Mouse (Mus musculus) liver, embryonic 13.5 days (tissue): ENCODE measurements at regions not wholly inside any gene's neighbourhood (a gene's known extent, or its start where the extent isn't known, plus 50 kb on each side); places are given as distances from the start of the nearest gene placed in this dataset.

Experiments used
- ATAC-seq: fragments of 200-750 bp; cut with Nextera tagmentation; 2 replicates; pipeline ENCODE4 v1.8.0; 2017; ENCODE audit warnings: low read depth, mild to moderate bottlenecking, moderate number of reproducible peaks, moderate library complexity
- DNase-seq: peaks from one replicate; pipeline ENCODE4 v3.0.0; 2022
- H3K27ac ChIP-seq: fragments of 300-500 bp; sonication (generic); 2 replicates; pipeline ENCODE4 v1.5.1; 2015; ENCODE audit warnings: moderate library complexity, mild to moderate bottlenecking, inconsistent platforms
- H3K27me3 ChIP-seq: fragments of 300-500 bp; sonication (generic); 2 replicates; pipeline ENCODE4 v1.6.1; 2015; ENCODE audit warnings: mild to moderate bottlenecking, inconsistent platforms
- H3K36me3 ChIP-seq: fragments of 300-500 bp; sonication (generic); 2 replicates; pipeline ENCODE4 v1.6.1; 2015; ENCODE audit warnings: mild to moderate bottlenecking, inconsistent platforms
- H3K4me1 ChIP-seq: fragments of 300-500 bp; sonication (generic); replicated peaks from 2 replicates; pipeline ENCODE4 v1.6.1; 2015; ENCODE audit warnings: inconsistent platforms
- H3K4me2 ChIP-seq: fragments of 300-500 bp; sonication (generic); 2 replicates; pipeline ENCODE4 v1.6.1; 2015; ENCODE audit warnings: inconsistent platforms, mild to moderate bottlenecking, moderate library complexity
- H3K4me3 ChIP-seq: fragments of 300-500 bp; sonication (generic); replicated peaks from 2 replicates; pipeline ENCODE4 v1.5.1; 2015; ENCODE audit warnings: mild to moderate bottlenecking, inconsistent platforms
- H3K9ac ChIP-seq: fragments of 300-500 bp; sonication (generic); 2 replicates; pipeline ENCODE4 v1.6.1; 2015; ENCODE audit warnings: mild to moderate bottlenecking, inconsistent platforms
- H3K9me3 ChIP-seq: fragments of 300-500 bp; sonication (generic); replicated peaks from 2 replicates; pipeline ENCODE4 v1.6.1; 2016; ENCODE audit warnings: inconsistent platforms
- WGBS: fragments of 180-500 bp; shearing (Covaris S2); methylation state at CpG from one replicate; pipeline ENCODE4 v1.1.7; 2015; ENCODE audit not compliant: insufficient replicate concordance; 5-methylcytosine and 5-hydroxymethylcytosine counted together

DNA sequence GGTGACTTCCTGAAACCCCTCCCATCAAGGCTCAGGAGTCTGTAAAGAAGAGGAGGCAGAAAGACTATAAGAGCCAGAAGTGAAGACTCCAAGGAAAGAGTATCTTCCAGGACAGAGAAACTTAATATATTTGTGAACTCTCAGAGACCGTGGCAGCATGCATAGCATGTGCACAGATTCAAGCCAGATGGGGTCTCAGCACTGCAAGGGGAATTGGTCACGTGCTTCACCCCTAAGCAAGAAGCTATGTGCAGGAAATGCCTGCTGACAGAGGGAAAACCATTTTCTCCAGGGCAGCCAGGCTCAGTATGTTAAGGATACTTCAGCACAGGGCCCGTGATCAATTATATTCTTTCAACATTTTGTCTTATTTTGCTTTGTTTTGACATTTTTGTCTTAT is 368.0 kb downstream of the Sec23a start:
- H3K27me3 ChIP-seq, result no peaks in the 10 kb centered on the region
- ATAC-seq (no peak), DNase-seq (no peak)
- H3K27ac ChIP-seq, result no peak overlapping the region
- no peak overlapping the region for H3K4me3 ChIP-seq
- H3K4me2 ChIP-seq, result no peak overlapping the region
- no peak overlapping the region for H3K9ac ChIP-seq
- 41% methylated on average over 3 of the region's 3 CpGs for WGBS
- H3K9me3 ChIP-seq, result no peaks in the 10 kb centered on the region
- H3K4me1 ChIP-seq, result no peaks in the 10 kb centered on the region
- H3K36me3 ChIP-seq, result no peaks in the 10 kb centered on the region

DNA sequence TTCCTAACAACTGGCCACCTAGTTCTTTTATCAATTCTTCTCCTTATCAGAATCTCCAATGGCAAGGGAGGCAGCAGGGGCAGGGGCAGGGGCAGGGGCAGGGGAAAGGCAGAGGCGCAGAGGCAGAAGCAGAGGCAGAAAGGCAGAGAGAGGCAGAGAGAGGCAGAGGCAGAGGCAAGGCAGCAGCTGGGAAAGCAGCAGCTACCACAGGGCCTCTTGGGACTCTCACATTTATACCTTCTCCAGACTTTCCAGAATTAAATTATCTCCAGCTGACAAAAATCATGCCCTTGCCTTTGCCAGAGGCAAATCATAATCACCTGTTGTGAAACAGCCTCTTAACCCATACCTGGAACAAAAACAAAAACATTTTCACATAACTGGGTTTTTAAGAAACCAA is 370.4 kb upstream of the Clec14a start:
- Histone ChIP-seq H3K4me1 (no peaks in the 10 kb centered on the region), H3K27me3 (no peaks in the 10 kb centered on the region), H3K27ac (no peak overlapping the region), H3K9ac (no peak overlapping the region), H3K4me2 (no peak overlapping the region), H3K36me3 (no peaks in the 10 kb centered on the region), H3K4me3 (no peak overlapping the region), H3K9me3 (no peaks in the 10 kb centered on the region)
- DNase-seq (no peak), ATAC-seq (no peak)
- WGBS, result 67% methylated on average over 1 of the region's 1 CpGs

- no peak overlapping the region for H3K4me3 ChIP-seq
- H3K4me1 ChIP-seq, result no peaks in the 10 kb centered on the region
- no peak for ATAC-seq
- no peak for DNase-seq
- no peak overlapping the region for H3K4me2 ChIP-seq
- no peaks in the 10 kb centered on the region for H3K9me3 ChIP-seq
- no peak overlapping the region for H3K27ac ChIP-seq
- H3K27me3 ChIP-seq, result no peaks in the 10 kb centered on the region
- WGBS, result 56% methylated on average over 3 of the region's 3 CpGs
- no peak overlapping the region for H3K9ac ChIP-seq
- H3K36me3 ChIP-seq, result no peaks in the 10 kb centered on the region
Measured at GRCm38 (mm10) chr12:58638260-58638659, 369.2 kb upstream of the Clec14a start.

- Histone ChIP-seq H3K27me3 (no peaks in the 10 kb centered on the region), H3K4me1 (no peaks in the 10 kb centered on the region), H3K4me3 (no peak overlapping the region), H3K36me3 (no peaks in the 10 kb centered on the region), H3K27ac (no peak overlapping the region), H3K4me2 (no peak overlapping the region), H3K9ac (no peak overlapping the region), H3K9me3 (no peaks in the 10 kb centered on the region)
- no peak for DNase-seq
- 72% methylated on average over 3 of the region's 3 CpGs for WGBS
- no peak for ATAC-seq
Measured at GRCm38 (mm10) chr12:58632529-58632928, 363.4 kb upstream of the Clec14a start.

GRCm38 (mm10) chr12:58628817-58629216 is 359.7 kb upstream of the Clec14a start:
- Histone ChIP-seq H3K4me3 (no peak overlapping the region), H3K27ac (no peak overlapping the region), H3K4me2 (no peak overlapping the region), H3K36me3 (no peaks in the 10 kb centered on the region), H3K9me3 (no peaks in the 10 kb centered on the region), H3K4me1 (no peaks in the 10 kb centered on the region), H3K9ac (no peak overlapping the region), H3K27me3 (no peaks in the 10 kb centered on the region)
- DNase-seq (no peak), ATAC-seq (no peak)
- 71% methylated on average over 5 of the region's 5 CpGs for WGBS

DNA sequence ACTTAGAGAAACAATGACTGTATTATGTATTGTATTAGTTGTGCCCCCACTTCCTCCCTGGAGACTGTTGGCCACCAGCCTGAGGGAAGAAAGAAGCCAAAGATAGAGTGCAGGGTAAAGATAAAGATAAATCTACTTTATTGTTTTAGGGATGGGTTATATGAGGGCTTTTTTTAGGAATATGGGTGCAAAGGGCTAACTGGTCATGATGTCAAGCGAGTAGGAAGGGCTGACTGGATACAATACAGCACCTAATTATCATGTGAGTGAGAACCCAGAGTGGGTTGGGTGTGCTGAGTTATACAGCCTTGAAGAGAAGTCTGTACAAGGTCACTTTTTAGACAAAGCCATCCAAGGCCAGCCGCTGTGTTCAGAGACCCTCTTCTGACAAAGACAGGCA is 356.1 kb upstream of the Clec14a start:
- 68% methylated on average over 2 of the region's 2 CpGs for WGBS
- no peak for DNase-seq
- Histone ChIP-seq H3K9ac (no peak overlapping the region), H3K4me1 (no peaks in the 10 kb centered on the region), H3K27ac (no peak overlapping the region), H3K36me3 (no peaks in the 10 kb centered on the region), H3K4me3 (no peak overlapping the region), H3K27me3 (no peaks in the 10 kb centered on the region), H3K4me2 (no peak overlapping the region), H3K9me3 (no peaks in the 10 kb centered on the region)
- ATAC-seq, result no peak

DNA sequence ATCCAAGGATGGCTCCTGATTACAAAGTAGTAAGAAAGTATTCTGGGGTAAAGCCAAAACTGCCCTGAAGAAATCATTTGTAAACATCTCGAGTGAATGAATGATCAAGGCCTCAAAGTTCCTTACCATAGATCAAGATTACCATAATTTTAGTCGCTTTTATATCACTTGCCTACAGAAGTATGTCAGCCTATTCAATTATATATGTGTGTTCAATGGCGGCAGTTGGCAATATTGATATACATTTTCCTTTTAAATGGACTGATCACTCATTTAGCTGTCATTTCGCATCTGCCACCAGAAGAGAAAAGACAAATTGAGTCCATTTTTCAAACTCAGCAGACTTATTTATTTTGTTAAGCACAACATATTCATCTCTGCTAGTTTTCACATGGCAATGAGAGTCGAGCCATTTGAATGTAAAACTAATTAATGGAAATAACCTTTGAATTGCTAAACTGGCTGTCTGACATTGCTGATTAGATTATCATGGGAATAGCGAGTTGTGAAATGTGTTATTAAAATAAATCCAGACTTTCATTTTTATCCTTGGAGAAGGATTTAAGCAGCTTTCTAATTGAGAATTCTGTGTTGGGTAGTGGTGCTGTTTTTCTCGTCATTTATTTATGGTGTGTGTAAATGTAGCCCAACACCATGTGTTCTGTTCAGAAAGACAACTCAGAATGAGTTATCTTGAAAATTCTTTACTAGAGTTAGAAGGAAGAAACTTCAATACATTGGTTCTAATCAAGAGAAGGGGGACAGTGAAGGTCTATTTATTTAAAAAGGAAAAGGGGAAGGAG is 350.6 kb upstream of the Clec14a start:
- DNase-seq (no peak), ATAC-seq (no peak)
- no peaks in the 10 kb centered on the region for H3K4me1 ChIP-seq
- no peaks in the 10 kb centered on the region for H3K27me3 ChIP-seq
- no peak overlapping the region for H3K4me2 ChIP-seq
- no peaks in the 10 kb centered on the region for H3K36me3 ChIP-seq
- H3K27ac ChIP-seq, result no peak overlapping the region
- 56% methylated on average over 7 of the region's 7 CpGs for WGBS
- H3K4me3 ChIP-seq, result no peak overlapping the region
- no peak overlapping the region for H3K9ac ChIP-seq
- no peaks in the 10 kb centered on the region for H3K9me3 ChIP-seq

DNA sequence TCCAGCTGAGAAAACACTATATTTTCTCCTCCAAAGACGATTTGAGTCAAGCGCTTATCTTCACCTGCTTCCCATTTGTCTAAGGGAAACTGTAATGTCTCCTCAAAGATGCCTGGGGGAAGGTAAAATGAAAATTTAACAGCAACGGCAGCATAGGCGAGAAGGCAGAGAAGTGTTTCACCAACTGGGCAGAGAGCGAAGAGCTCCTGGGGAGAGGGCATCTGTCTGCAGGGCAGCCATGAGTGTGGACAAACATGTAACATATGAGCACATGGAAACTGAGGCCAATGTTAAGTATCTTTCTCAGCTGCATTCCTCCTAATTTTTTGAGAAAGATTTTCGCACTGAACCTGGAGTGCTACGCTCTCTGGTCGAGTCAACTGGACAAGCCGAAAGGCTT is 325.7 kb upstream of the Clec14a start:
- Histone ChIP-seq H3K36me3 (no peaks in the 10 kb centered on the region), H3K4me2 (no peak overlapping the region), H3K9ac (no peak overlapping the region), H3K4me3 (no peak overlapping the region), H3K9me3 (no peaks in the 10 kb centered on the region), H3K4me1 (no peaks in the 10 kb centered on the region), H3K27me3 (no peaks in the 10 kb centered on the region), H3K27ac (no peak overlapping the region)
- no peak for DNase-seq
- ATAC-seq, result no peak
- 75% methylated on average over 9 of the region's 9 CpGs for WGBS

GRCm38 (mm10) chr12:58591480-58591829 is 322.4 kb upstream of the Clec14a start:
- Histone ChIP-seq H3K9me3 (no peaks in the 10 kb centered on the region), H3K27me3 (no peaks in the 10 kb centered on the region), H3K9ac (no peak overlapping the region), H3K27ac (no peak overlapping the region), H3K4me3 (no peak overlapping the region), H3K36me3 (no peaks in the 10 kb centered on the region), H3K4me1 (no peaks in the 10 kb centered on the region), H3K4me2 (no peak overlapping the region)
- WGBS, result 63% methylated on average over 3 of the region's 3 CpGs
- no peak for ATAC-seq
- DNase-seq, result no peak

DNA sequence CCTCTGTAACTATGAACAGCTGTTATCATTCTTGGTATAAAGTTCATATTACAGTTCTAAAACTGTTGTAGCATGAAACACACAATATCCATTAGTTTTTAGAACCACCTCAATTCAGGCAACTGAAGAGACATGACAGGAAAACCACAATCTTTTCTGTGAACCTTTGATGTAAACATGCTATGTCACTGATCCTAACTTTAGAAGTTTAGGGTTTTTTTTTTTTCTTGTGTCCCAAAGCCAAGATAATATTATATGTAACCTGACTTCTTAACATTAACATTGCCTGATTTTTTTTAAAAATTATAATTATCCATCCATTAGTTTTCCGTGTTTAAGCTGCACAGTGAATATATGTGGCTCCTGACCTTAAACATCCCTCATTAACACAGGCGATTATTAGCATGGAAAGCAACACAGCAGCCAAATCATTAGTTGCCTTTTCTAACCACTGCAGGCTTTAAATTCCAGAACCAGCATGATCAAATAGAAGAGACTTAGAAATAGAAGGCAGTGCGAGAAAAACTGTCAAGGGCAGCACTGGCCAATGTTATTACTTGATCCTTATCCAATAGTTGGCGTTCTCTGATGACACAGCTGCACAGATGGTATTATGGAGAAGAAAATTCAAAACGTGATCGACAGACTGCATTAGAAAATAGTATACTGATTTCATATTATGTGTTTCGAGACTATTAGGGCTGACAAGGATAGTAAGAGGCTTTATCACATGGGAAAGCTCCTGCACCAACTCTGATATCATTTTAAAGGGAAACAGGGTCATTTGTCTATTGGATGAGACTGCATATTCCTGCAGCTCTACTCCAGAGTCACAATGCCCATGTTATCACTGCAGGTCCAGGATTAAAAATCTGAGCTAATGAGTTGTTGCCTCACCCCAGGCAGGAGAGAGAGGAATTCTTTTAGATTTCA is 321.7 kb upstream of the Clec14a start:
- WGBS, result 43% methylated on average over 7 of the region's 7 CpGs
- Histone ChIP-seq H3K4me1 (no peaks in the 10 kb centered on the region), H3K4me3 (no peak overlapping the region), H3K27ac (no peak overlapping the region), H3K27me3 (no peaks in the 10 kb centered on the region), H3K9ac (no peak overlapping the region), H3K36me3 (no peaks in the 10 kb centered on the region), H3K4me2 (no peak overlapping the region), H3K9me3 (no peaks in the 10 kb centered on the region)
- DNase-seq, result no peak
- ATAC-seq, result no peak

- Histone ChIP-seq H3K4me1 (no peaks in the 10 kb centered on the region), H3K36me3 (no peaks in the 10 kb centered on the region), H3K4me3 (no peak overlapping the region), H3K9ac (no peak overlapping the region), H3K9me3 (no peaks in the 10 kb centered on the region), H3K27ac (no peak overlapping the region), H3K27me3 (no peaks in the 10 kb centered on the region), H3K4me2 (no peak overlapping the region)
- 78% methylated on average over 5 of the region's 5 CpGs for WGBS
- DNase-seq (no peak), ATAC-seq (no peak)
Measured at GRCm38 (mm10) chr12:58581811-58582572, 312.9 kb upstream of the Clec14a start.
